Mouse (Mus musculus) stomach, postnatal 0 days (tissue): ENCODE data around the gene Mast4.

Source experiments
- CTCF ChIP-seq: IDR thresholded peaks from 2 replicates; pipeline ENCODE4 v1.5.1; 2016; ENCODE audit warnings: antibody characterized with exemption, low read depth, mild to moderate bottlenecking, moderate library complexity
- EP300 ChIP-seq: optimal IDR thresholded peaks from 2 replicates; pipeline ENCODE3; 2016; ENCODE audit warnings: antibody characterized with exemption

DNA sequence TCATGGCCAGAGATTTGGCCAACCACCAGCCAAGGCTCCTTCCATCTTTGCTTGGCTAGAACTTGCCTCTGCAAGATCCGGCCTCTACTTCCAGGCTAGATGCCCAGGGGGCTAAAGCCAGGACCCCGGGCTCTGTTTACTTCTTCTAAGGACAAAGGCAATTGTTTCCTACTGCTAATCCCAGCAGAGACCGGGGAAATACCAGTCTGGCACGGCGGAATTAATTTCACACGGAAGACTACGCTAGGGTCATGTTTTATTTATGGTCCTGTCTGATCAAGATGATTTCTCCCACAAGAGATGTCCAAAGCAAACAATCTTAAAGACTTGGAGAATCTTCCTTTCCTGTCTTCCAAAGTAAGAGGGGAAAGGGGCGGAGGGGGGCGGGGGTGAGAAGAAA is 1.6 kb downstream of the Mast4 start:
- TF ChIP-seq EP300: no peak
- TF ChIP-seq CTCF: no peak
